Mouse (Mus musculus) brain, embryonic 14.5 days (tissue): ENCODE measurements around the gene Pde4d.

ENCODE experiments used
- CTCF ChIP-seq: fragments of 200-500 bp; IDR thresholded peaks from 2 replicates; pipeline ENCODE4 v1.5.1; 2012; ENCODE audit warnings: inconsistent platforms, mild to moderate bottlenecking, moderate library complexity, borderline replicate concordance; ENCODE audit not compliant: insufficient read depth, insufficient read length; ENCODE audit errors: extremely low read depth
- POLR2A ChIP-seq: fragments of 200-500 bp; IDR thresholded peaks from 2 replicates; pipeline ENCODE4 v1.6.1; 2012; ENCODE audit warnings: mild to moderate bottlenecking, inconsistent platforms, borderline replicate concordance; ENCODE audit not compliant: poor library complexity, insufficient read depth, insufficient read length, severe bottlenecking; ENCODE audit errors: extremely low read depth

- TF ChIP-seq CTCF (no peak), POLR2A (no peak)
Observed at GRCm38 (mm10) chr13:109491829-109492228, 1042.1 kb downstream of the Pde4d start.
